Mouse (Mus musculus): ENCODE measurements around the gene Rnf7. TPM values are rescaled to one million over a fixed set of nuclear protein-coding genes. Genes with fewer than 3 reads are reported as not detected.
"Not testable (repeated sequence)": the region's sequence is repeated elsewhere in the genome, so short reads cannot be mapped to it uniquely, and the experiment has no call there.

Gene Rnf7
- total and polyA plus RNA-seq, 3 experiments, result 71.5 to 104 (median 85.0) TPM

DNA sequence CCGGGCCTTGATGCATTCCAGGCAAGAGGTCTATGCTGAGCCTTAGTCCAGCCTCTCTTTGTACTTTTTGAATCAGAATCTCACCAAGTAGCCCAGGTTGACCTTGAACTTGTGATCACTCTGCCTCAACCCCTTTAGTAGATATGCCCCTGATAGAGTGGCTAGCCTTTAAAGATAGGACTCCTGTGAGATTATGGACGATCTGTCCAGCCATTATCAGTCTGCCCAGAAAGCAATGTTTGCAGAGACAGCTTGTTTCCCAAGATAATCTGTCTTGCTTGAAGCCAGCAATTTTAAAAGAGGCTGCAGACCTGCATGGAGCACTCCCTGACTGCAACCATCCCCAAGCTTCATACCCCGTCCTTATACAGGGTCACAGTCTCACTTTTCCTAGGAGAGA lies 4.6 kb upstream of the Rnf7 start:
- TF ChIP-seq POLR2AphosphoS5 (IDR thresholded peaks at IDR 0.05; ENCODE audit: insufficient replicate concordance, low read depth, low read length) (no peak), TAL1 (conservative IDR thresholded peaks at IDR 0.05; ENCODE audit: low read depth, low read length) (no peak), CTCF (IDR thresholded peaks at IDR 0.05; ENCODE audit: low read depth, low read length) (no peak), GATA1 (IDR thresholded peaks at IDR 0.05; ENCODE audit: borderline replicate concordance, low read length) (no peak), GATA2 (IDR thresholded peaks at IDR 0.05; ENCODE audit: borderline replicate concordance, low read depth, low read length) (no peak)
- no peak overlapping the region for H3K4me3 ChIP-seq (ENCODE audit: low read depth, low read length)
- H3K27me3 ChIP-seq (ENCODE audit: insufficient read depth, low read length), result peaks cover 17% of the 10 kb centered on the region
- no peaks in the 10 kb centered on the region for H3K36me3 ChIP-seq (replicated peaks)
- H3K4me1 ChIP-seq (ENCODE audit: insufficient read depth, low read depth, low read length), result peaks cover 16% of the 10 kb centered on the region
- no peak for DNase-seq (ENCODE audit: low spot score)
- no peak for ATAC-seq (ENCODE audit: extremely low read depth, insufficient number of reproducible peaks, low FRiP score, poor library complexity, severe bottlenecking)
- H3K9me3 ChIP-seq (replicated peaks), result no peaks in the 10 kb centered on the region

DNA sequence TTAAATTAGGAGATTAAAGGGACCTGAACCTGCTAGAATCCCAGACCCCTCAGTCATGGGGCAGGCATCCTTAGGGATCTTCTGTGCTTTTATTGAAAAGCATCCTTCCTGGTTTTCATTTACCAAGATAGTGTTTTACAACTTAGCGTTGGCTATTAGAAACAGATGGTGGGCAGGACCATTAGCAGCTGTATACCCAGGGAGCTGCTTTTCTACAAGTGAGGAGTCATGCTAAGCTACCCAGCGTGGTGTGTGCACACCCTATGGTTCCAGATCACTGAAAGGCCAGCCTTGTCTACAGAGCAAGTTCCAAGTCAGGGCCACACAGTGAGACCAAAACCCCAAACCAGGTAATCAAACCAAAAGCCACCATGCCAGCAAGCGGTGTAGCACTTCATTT lies 6.1 kb downstream of the Rnf7 start:
- no peak for DNase-seq (ENCODE audit: low spot score)
- no peaks in the 10 kb centered on the region for H3K27me3 ChIP-seq (ENCODE audit: insufficient read depth, low read length)
- TF ChIP-seq GATA1 (IDR thresholded peaks at IDR 0.05; ENCODE audit: borderline replicate concordance, low read length) (no peak), CTCF (IDR thresholded peaks at IDR 0.05; ENCODE audit: low read depth, low read length) (no peak), GATA2 (IDR thresholded peaks at IDR 0.05; ENCODE audit: borderline replicate concordance, low read depth, low read length) (no peak), TAL1 (conservative IDR thresholded peaks at IDR 0.05; ENCODE audit: low read depth, low read length) (no peak), POLR2AphosphoS5 (IDR thresholded peaks at IDR 0.05; ENCODE audit: insufficient replicate concordance, low read depth, low read length) (no peak)
- H3K4me1 ChIP-seq (ENCODE audit: insufficient read depth, low read depth, low read length), result peaks cover 36% of the 10 kb centered on the region
- H3K36me3 ChIP-seq (replicated peaks), result peaks cover 75% of the 10 kb centered on the region
- no peak overlapping the region for H3K4me3 ChIP-seq (ENCODE audit: low read depth, low read length)
- H3K9me3 ChIP-seq (replicated peaks), result no peaks in the 10 kb centered on the region
- no peak for ATAC-seq (ENCODE audit: extremely low read depth, insufficient number of reproducible peaks, low FRiP score, poor library complexity, severe bottlenecking)

DNA sequence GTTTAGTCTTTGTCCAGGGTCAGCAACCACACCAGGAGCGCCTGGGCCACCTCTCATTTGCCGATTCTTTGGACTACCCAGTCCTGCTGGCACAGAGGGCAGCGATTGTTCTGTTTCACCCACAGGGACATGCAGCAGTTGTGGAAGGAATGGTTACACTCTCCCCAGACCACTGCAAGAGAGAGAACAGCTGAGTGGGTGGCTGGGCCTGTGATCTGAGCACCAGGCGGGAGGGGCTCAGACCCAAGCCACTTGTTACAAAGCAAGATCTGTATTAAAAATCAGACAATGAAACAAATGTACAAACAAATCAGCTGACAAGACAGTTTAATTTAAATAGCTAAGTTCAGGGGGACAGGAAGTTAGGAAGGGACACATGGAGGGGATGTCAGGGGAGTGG lies 6.8 kb downstream of the Rnf7 start:
- peaks cover 31% of the 10 kb centered on the region for H3K4me1 ChIP-seq (ENCODE audit: insufficient read depth, low read depth, low read length)
- not testable (repeated sequence) for H3K9me3 ChIP-seq (replicated peaks); H3K4me3 ChIP-seq (ENCODE audit: low read depth, low read length); ATAC-seq (ENCODE audit: extremely low read depth, insufficient number of reproducible peaks, low FRiP score, poor library complexity, severe bottlenecking); H3K27me3 ChIP-seq (ENCODE audit: insufficient read depth, low read length); DNase-seq (ENCODE audit: low spot score)
- H3K36me3 ChIP-seq (replicated peaks), result peaks cover 81% of the 10 kb centered on the region

DNA sequence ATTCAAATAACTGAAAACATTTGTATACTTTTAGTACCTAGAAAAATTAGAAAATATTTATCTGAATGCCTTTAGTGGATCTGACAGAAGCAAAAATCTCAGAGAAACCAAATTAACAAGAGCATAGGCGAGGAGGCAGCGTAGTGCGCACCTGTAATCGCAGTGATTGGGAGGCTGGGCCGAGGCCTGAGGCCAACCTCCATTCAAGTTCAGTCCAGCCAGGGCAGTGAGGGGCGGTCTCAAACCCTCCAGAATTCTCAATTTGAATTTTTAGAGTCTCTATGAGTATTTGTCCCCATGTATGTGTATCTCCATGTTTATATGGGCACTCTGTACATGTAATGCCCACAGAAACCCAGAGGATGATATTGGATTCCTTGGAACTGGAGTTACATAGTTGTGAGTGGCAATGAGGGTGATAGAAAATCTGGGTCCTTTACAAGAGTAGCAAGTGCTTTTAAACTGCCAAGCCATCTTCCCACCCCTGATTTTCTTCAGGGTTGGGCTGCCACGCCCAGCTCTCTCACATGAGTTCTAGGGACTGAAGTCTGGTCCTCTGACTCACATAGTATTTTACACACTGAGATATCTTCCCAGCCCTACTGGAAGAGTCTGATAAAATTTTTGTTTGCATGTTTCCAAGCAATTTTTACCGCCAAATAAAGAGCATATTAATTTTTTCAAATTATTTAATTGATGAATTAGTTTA lies 8.1 kb downstream of the Rnf7 start:
- DNase-seq (ENCODE audit: low spot score) (no peak), ATAC-seq (ENCODE audit: extremely low read depth, insufficient number of reproducible peaks, low FRiP score, poor library complexity, severe bottlenecking) (no peak)
- Histone ChIP-seq H3K9me3 (replicated peaks) (no peaks in the 10 kb centered on the region), H3K36me3 (replicated peaks) (peaks cover 78% of the 10 kb centered on the region), H3K4me3 (ENCODE audit: low read depth, low read length) (no peak overlapping the region), H3K4me1 (ENCODE audit: insufficient read depth, low read depth, low read length) (peaks cover 22% of the 10 kb centered on the region), H3K27me3 (ENCODE audit: insufficient read depth, low read length) (no peaks in the 10 kb centered on the region)
- no peak for TF ChIP-seq GATA2 (IDR thresholded peaks at IDR 0.05; ENCODE audit: borderline replicate concordance, low read depth, low read length)
- TF ChIP-seq TAL1 (conservative IDR thresholded peaks at IDR 0.05; ENCODE audit: low read depth, low read length), result no peak
- no peak for TF ChIP-seq GATA1 (IDR thresholded peaks at IDR 0.05; ENCODE audit: borderline replicate concordance, low read length)
- TF ChIP-seq CTCF (IDR thresholded peaks at IDR 0.05; ENCODE audit: low read depth, low read length), result no peak
- TF ChIP-seq POLR2AphosphoS5 (IDR thresholded peaks at IDR 0.05; ENCODE audit: insufficient replicate concordance, low read depth, low read length), result no peak

DNA sequence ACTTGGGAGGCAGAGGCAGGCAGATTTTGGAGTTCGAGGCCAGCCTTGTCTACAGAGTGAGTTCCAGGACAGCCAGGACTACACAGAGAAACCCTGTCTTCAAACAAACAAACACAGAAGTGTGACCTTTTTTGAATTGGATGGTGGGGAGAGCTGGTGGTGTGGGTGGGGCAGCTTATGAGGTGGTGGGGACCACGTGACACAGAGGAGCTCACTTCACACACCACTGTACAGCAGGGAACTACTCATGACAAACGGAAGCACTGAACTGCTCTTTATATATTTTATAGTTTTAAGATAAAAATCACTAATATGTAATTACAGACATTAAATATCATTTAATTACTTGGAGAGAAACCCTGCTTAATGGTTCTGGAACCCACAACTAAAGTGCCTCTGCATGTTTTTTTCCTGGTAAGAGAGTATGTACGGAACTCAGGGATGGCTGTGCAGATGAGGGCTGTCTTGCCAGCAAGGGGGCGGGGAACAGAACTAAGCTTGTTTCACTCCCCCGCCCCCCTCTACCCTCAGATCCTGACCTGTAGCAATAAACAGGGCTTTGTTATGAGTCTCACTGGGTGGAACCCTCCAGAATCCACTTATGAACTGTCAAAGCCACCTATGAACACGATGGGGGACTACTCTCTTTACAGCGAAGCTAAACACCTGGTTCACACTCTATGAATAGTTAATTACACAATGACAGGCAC lies 8.8 kb downstream of the Rnf7 start:
- H3K4me3 ChIP-seq (ENCODE audit: low read depth, low read length), result no peak overlapping the region
- DNase-seq (ENCODE audit: low spot score) (no peak), ATAC-seq (ENCODE audit: extremely low read depth, insufficient number of reproducible peaks, low FRiP score, poor library complexity, severe bottlenecking) (no peak)
- no peaks in the 10 kb centered on the region for H3K9me3 ChIP-seq (replicated peaks)
- TF ChIP-seq CTCF (IDR thresholded peaks at IDR 0.05; ENCODE audit: low read depth, low read length) (no peak), POLR2AphosphoS5 (IDR thresholded peaks at IDR 0.05; ENCODE audit: insufficient replicate concordance, low read depth, low read length) (no peak), GATA2 (IDR thresholded peaks at IDR 0.05; ENCODE audit: borderline replicate concordance, low read depth, low read length) (no peak), GATA1 (IDR thresholded peaks at IDR 0.05; ENCODE audit: borderline replicate concordance, low read length) (no peak), TAL1 (conservative IDR thresholded peaks at IDR 0.05; ENCODE audit: low read depth, low read length) (no peak)
- H3K36me3 ChIP-seq (replicated peaks), result peaks cover 78% of the 10 kb centered on the region
- no peaks in the 10 kb centered on the region for H3K27me3 ChIP-seq (ENCODE audit: insufficient read depth, low read length)
- peaks cover 18% of the 10 kb centered on the region; the same call in 1 of the 2 replicates for H3K4me1 ChIP-seq (ENCODE audit: insufficient read depth, low read depth, low read length)

DNA sequence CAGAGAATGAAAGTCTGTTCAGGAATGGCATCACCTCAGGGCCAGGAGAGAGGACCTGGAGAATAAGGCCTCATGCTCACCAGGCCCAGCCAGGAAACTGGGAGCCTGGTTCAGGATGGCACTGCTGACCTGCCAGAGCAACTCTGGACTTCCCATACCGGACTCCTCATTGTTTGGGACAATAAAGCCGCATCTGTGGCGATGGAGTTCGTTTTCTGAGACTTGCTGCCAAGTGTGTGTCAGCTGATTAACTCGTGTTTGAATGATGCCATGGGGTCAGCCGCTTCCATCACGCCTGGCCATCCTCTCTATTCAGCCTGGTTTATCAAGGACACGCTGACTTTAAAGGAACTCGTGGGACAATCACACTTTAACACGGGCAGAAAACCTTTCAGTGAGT lies 14.8 kb downstream of the Rnf7 start:
- DNase-seq (ENCODE audit: low spot score) (no peak), ATAC-seq (ENCODE audit: extremely low read depth, insufficient number of reproducible peaks, low FRiP score, poor library complexity, severe bottlenecking) (no peak)
- Histone ChIP-seq H3K9me3 (replicated peaks) (peaks cover 6% of the 10 kb centered on the region; the same call in 1 of the 2 replicates), H3K4me1 (ENCODE audit: insufficient read depth, low read depth, low read length) (peaks cover 2% of the 10 kb centered on the region; the same call in 1 of the 2 replicates), H3K4me3 (ENCODE audit: low read depth, low read length) (no peak overlapping the region), H3K27me3 (ENCODE audit: insufficient read depth, low read length) (no peaks in the 10 kb centered on the region), H3K36me3 (replicated peaks) (peaks cover 38% of the 10 kb centered on the region)
- no peak for TF ChIP-seq POLR2AphosphoS5 (IDR thresholded peaks at IDR 0.05; ENCODE audit: insufficient replicate concordance, low read depth, low read length)
- TF ChIP-seq CTCF (IDR thresholded peaks at IDR 0.05; ENCODE audit: low read depth, low read length), result no peak
- TF ChIP-seq GATA1 (IDR thresholded peaks at IDR 0.05; ENCODE audit: borderline replicate concordance, low read length), result no peak
- no peak for TF ChIP-seq TAL1 (conservative IDR thresholded peaks at IDR 0.05; ENCODE audit: low read depth, low read length)
- TF ChIP-seq GATA2 (IDR thresholded peaks at IDR 0.05; ENCODE audit: borderline replicate concordance, low read depth, low read length), result no peak

Measured in G1E (cell line).